Mouse (Mus musculus) heart, postnatal 0 days (tissue): ENCODE results near the gene Cd177.

Experiments
- CTCF ChIP-seq: IDR thresholded peaks from 2 replicates; pipeline ENCODE4 v1.5.1; 2016; ENCODE audit warnings: antibody characterized with exemption, control low read depth, low read depth
- EP300 ChIP-seq: IDR thresholded peaks from 2 replicates; pipeline ENCODE4 v1.6.1; 2016; ENCODE audit warnings: antibody characterized with exemption, low read depth

DNA sequence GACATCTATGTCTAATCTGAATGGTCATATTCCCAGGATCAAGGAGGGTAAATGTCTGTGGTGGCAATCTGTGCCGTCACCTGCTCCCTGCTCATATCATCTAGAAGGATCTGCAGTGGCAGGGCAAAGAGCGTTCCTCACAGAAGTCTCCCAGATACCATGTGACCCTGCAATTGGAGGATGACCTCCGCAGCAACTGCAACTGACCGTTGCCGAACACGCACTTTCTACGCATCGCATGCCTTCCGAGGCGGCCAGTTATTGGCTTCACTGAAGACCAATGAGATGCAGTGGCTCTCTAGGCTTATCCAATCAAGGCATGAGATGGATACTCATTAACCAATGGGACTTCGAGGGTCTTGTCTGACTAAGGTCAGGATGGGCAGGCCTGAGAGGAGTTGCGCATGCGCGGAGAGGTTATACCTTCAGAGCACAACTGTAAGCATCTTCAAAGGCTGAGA lies 51.2 kb downstream of the Cd177 start, which contains the start of gene BC049730:
- TF ChIP-seq EP300 (no peak), CTCF (no peak)
